Mouse (Mus musculus) frontal cortex, postnatal 10 days (tissue): ENCODE measurements at regions not wholly inside any gene's neighbourhood (a gene's known extent, or its start where the extent isn't known, plus 50 kb on each side); places are given as distances from the start of the nearest gene placed in this dataset.
"Not testable (repeated sequence)": the region's sequence is repeated elsewhere in the genome, so short reads cannot be mapped to it uniquely, and the experiment has no call there.

Experiments
- DNase-seq, 2 experiments: peaks; one replicate each; pipeline ENCODE4 v3.0.0; 2022; ENCODE audit warnings: low spot score in 2 of 2, mixed read lengths in 1 of 2

GRCm38 (mm10) chr15:14253602-14254301 lies 1080.3 kb upstream of the Cdh6 start:
- DNase-seq: no peak

- DNase-seq: no peak
These were observed 1078.3 kb upstream of the Cdh6 start for GRCm38 (mm10) chr15:14251773-14252172.

- no peak for DNase-seq
These were observed 1041.8 kb upstream of the Cdh6 start for GRCm38 (mm10) chr15:14215236-14215635.

- no peak for DNase-seq
These were observed 1041.3 kb upstream of the Cdh6 start for GRCm38 (mm10) chr15:14214726-14215125.

GRCm38 (mm10) chr15:14177523-14177922 lies 1004.0 kb upstream of the Cdh6 start:
- no peak for DNase-seq

GRCm38 (mm10) chr15:14137402-14137801 lies 963.9 kb upstream of the Cdh6 start:
- DNase-seq: no peak

GRCm38 (mm10) chr15:14123829-14124228 lies 950.4 kb upstream of the Cdh6 start:
- no peak for DNase-seq

- DNase-seq: not testable (repeated sequence)
These were observed 944.8 kb upstream of the Cdh6 start for GRCm38 (mm10) chr15:14118321-14118720.

- DNase-seq: no peak
These were observed 928.3 kb upstream of the Cdh6 start for GRCm38 (mm10) chr15:14101757-14102156.

GRCm38 (mm10) chr15:14051872-14052271 lies 878.4 kb upstream of the Cdh6 start:
- DNase-seq: peak in 1 of 2 experiments; percentile 7
